Mouse (Mus musculus): ENCODE measurements around the gene Ckap2l.

- TF ChIP-seq CTCF (IDR thresholded peaks at IDR 0.05; ENCODE audit: control insufficient read depth, insufficient read depth, insufficient replicate concordance, low read depth, low read length) (no peak), POLR2A (IDR thresholded peaks at IDR 0.05; ENCODE audit: control insufficient read depth, low read depth, low read length) (no peak)
Measured at GRCm38 (mm10) chr2:129228571-129228970, 68.4 kb downstream of the Ckap2l start.
